Comparison of ENCODE assay signal across 16 mouse cellular contexts in genomic region chr3:60965137-60965536, GRCm38 (mm10).
"Had no signal": no experiment of that assay in that cellular context is flagged by ENCODE, and none has a peak within 500 bp of the region (broad histone marks: within the 10 kb centered on the region; RNA-seq: fewer than 3 reads in every experiment).

No protein-coding gene starts in this region.

- H3K27ac ChIP-seq: liver, embryonic 14.5 days; lung, embryonic 15.5 days; macrophage; midbrain, embryonic 12.5 days; midbrain, embryonic 15.5 days; neural tube, embryonic 12.5 days; neural tube, embryonic 15.5 days had no signal

- ATAC-seq: midbrain, embryonic 15.5 days had no signal

- H3K4me3 ChIP-seq: lung, embryonic 15.5 days; midbrain, embryonic 12.5 days; midbrain, embryonic 15.5 days; neural tube, embryonic 12.5 days; neural tube, embryonic 15.5 days had no signal

- H3K4me1 ChIP-seq: lung, embryonic 15.5 days; midbrain, embryonic 12.5 days; midbrain, embryonic 15.5 days; neural tube, embryonic 12.5 days; neural tube, embryonic 15.5 days had no signal

- H3K9ac ChIP-seq: liver, embryonic 14.5 days; lung, embryonic 15.5 days; midbrain, embryonic 12.5 days; midbrain, embryonic 15.5 days; neural tube, embryonic 12.5 days; neural tube, embryonic 15.5 days had no signal

- H3K36me3 ChIP-seq: lung, embryonic 15.5 days; midbrain, embryonic 12.5 days; midbrain, embryonic 15.5 days; neural tube, embryonic 12.5 days; neural tube, embryonic 15.5 days had no signal

- DNase-seq: kidney, adult 9 months; kidney, postnatal 14 days; kidney, postnatal 4 days; lung, adult 18-20 months; retina, postnatal 1 day; right cerebral cortex, postnatal 25 days; thymus, adult 18-20 months; thymus, postnatal 36 days had no signal

- H3K9me3 ChIP-seq: lung, embryonic 15.5 days; midbrain, embryonic 12.5 days; midbrain, embryonic 15.5 days; neural tube, embryonic 12.5 days; neural tube, embryonic 15.5 days had no signal

- H3K4me2 ChIP-seq: liver, embryonic 11.5 days; lung, embryonic 15.5 days; midbrain, embryonic 12.5 days; midbrain, embryonic 15.5 days; neural tube, embryonic 12.5 days; neural tube, embryonic 15.5 days had no signal

- H3K27me3 ChIP-seq: lung, embryonic 15.5 days; midbrain, embryonic 12.5 days; midbrain, embryonic 15.5 days; neural tube, embryonic 12.5 days; neural tube, embryonic 15.5 days had no signal
